Mouse (Mus musculus): ENCODE measurements around the gene H2-K1. TPM values are rescaled to one million over a fixed set of nuclear protein-coding genes. Genes with fewer than 3 reads are reported as not detected.

Gene H2-K1
- polyA plus RNA-seq (2015; fragmentation: Illumina TruSeq; extraction: RNeasy Lipid Tissue Mini Kit (QIAGEN cat#74804); ENCODE audit: low read depth, low replicate concordance), result 54.0 TPM

GRCm38 (mm10) chr17:34000150-34000537 lies at the start of gene H2-K1:
TSS of gene H2-K1 (minus strand) at chr17:34000347.

DNA sequence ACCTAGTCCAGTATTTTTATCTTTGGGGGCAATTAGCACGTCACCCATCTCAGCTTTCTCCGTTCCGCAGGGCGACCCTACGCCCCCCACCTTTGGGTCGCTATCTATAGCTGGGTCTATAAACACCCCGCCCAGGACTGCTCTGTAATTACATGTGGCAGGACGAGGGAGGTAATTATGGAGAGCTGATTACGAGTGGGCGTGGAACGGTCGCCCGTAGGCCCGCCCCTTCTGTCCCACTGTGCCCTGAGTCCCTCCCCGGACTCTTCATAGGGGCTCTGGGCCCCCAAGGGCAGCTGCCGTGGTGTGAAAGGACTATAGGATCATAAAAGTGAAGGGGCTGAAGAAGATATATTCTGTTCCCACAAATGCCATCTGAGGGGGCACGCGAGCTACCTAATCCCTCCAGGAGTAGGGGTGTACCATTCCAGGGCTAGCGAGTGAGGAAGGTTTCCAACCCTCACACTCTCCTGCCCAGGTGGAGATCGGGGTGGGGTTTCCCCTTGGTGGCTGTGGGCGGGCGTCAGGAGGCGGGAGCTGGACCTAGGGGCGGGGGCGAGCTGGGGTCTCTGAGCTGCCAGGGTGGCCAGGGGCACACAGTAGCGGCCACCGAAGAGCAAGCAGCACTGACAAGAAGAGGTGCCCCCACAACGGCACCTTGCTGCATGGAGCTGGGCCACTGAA lies 38.9 kb upstream of the H2-K1 start, which contains the start of gene Col11a2:
Gene Col11a2 (plus strand): TSS at position 560 of the 684 bp plus-strand sequence.

GRCm38 (mm10) chr17:34031465-34032173 lies 31.5 kb upstream of the H2-K1 start, which contains the start of the genes Slc39a7 and Rxrb:
TSS of gene Slc39a7 (minus strand) at chr17:34031682.
TSS of gene Rxrb (plus strand) at chr17:34031812.

DNA sequence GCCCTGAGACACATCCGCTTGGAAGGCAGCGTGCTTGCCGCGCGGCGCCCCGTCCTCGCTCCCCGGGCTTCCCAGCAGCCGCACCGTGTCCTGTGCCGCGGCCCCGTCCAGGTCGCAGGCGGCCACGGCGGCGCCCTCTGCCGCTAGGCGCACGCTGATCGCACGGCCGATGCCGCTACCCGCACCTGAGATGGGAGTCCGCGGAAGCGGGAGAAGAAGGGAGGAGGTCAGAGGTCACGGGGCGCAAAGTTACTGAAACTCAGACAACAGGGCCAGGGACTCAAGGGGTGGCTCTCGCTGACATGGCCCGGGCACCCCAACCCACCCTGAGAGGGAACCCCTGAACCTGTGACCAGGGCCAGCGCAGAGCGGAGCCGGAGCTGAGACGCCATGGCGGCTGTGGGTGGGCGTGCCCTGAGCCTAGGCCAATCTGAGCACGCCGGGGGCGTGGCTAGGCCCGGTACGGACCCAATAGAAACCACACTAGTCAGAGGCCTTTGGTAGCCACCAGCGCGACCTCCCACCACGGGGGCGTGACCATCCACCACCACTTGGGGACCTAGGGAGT lies 27.6 kb upstream of the H2-K1 start, which contains the start of gene H2-Ke6:
Gene H2-Ke6 (minus strand): TSS at position 405 of the 568 bp plus-strand sequence.

GRCm38 (mm10) chr17:34024317-34024821 lies 24.2 kb upstream of the H2-K1 start, which contains the start of gene Ring1:
TSS of gene Ring1 (minus strand) at chr17:34024680.

GRCm38 (mm10) chr17:33955555-33956214 lies 44.5 kb downstream of the H2-K1 start, which contains the start of the genes Vps52 and Rps18:
TSS of gene Vps52 (plus strand) at chr17:33955812.
TSS of gene Rps18 (minus strand) at chr17:33956001.

GRCm38 (mm10) chr17:33951021-33951946 lies 48.9 kb downstream of the H2-K1 start, which contains the start of gene B3galt4:
TSS of gene B3galt4 (minus strand) at chr17:33951488.

Other genes starting within 250 kb of the H2-K1 start
- 275 TPM for gene Rab11b, start 239.8 kb downstream of the H2-K1 start, polyA plus RNA-seq (2015; fragmentation: Illumina TruSeq; extraction: RNeasy Lipid Tissue Mini Kit (QIAGEN cat#74804); ENCODE audit: low read depth, low replicate concordance)
- gene Angptl4, start 218.5 kb downstream of the H2-K1 start, polyA plus RNA-seq (2015; fragmentation: Illumina TruSeq; extraction: RNeasy Lipid Tissue Mini Kit (QIAGEN cat#74804); ENCODE audit: low read depth, low replicate concordance), result 4.1 TPM
- 37.8 TPM for gene Kank3, start 189.8 kb downstream of the H2-K1 start, polyA plus RNA-seq (2015; fragmentation: Illumina TruSeq; extraction: RNeasy Lipid Tissue Mini Kit (QIAGEN cat#74804); ENCODE audit: low read depth, low replicate concordance)
- gene Rps28, start 175.8 kb downstream of the H2-K1 start, polyA plus RNA-seq (2015; fragmentation: Illumina TruSeq; extraction: RNeasy Lipid Tissue Mini Kit (QIAGEN cat#74804); ENCODE audit: low read depth, low replicate concordance), result 822 TPM
- 455 TPM for gene Ndufa7, start 175.8 kb downstream of the H2-K1 start, polyA plus RNA-seq (2015; fragmentation: Illumina TruSeq; extraction: RNeasy Lipid Tissue Mini Kit (QIAGEN cat#74804); ENCODE audit: low read depth, low replicate concordance)
- gene Cd320, start 157.3 kb downstream of the H2-K1 start, polyA plus RNA-seq (2015; fragmentation: Illumina TruSeq; extraction: RNeasy Lipid Tissue Mini Kit (QIAGEN cat#74804); ENCODE audit: low read depth, low replicate concordance), result 25.9 TPM
- not detected for gene Gm7029, start 126.5 kb downstream of the H2-K1 start, polyA plus RNA-seq (2015; fragmentation: Illumina TruSeq; extraction: RNeasy Lipid Tissue Mini Kit (QIAGEN cat#74804); ENCODE audit: low read depth, low replicate concordance)
- gene Kifc1, start 109.7 kb downstream of the H2-K1 start, polyA plus RNA-seq (2015; fragmentation: Illumina TruSeq; extraction: RNeasy Lipid Tissue Mini Kit (QIAGEN cat#74804); ENCODE audit: low read depth, low replicate concordance), result 1.2 TPM
- gene Platr17, start 95.2 kb downstream of the H2-K1 start, polyA plus RNA-seq (2015; fragmentation: Illumina TruSeq; extraction: RNeasy Lipid Tissue Mini Kit (QIAGEN cat#74804); ENCODE audit: low read depth, low replicate concordance), result 1.1 TPM
- 20.5 TPM for gene Daxx, start 90.9 kb downstream of the H2-K1 start, polyA plus RNA-seq (2015; fragmentation: Illumina TruSeq; extraction: RNeasy Lipid Tissue Mini Kit (QIAGEN cat#74804); ENCODE audit: low read depth, low replicate concordance)
- 19.5 TPM for gene Tapbp, start 84.4 kb downstream of the H2-K1 start, polyA plus RNA-seq (2015; fragmentation: Illumina TruSeq; extraction: RNeasy Lipid Tissue Mini Kit (QIAGEN cat#74804); ENCODE audit: low read depth, low replicate concordance)
- 25.3 TPM for gene Zbtb22, start 84.4 kb downstream of the H2-K1 start, polyA plus RNA-seq (2015; fragmentation: Illumina TruSeq; extraction: RNeasy Lipid Tissue Mini Kit (QIAGEN cat#74804); ENCODE audit: low read depth, low replicate concordance)
- 73.9 TPM for gene Rgl2, start 70.8 kb downstream of the H2-K1 start, polyA plus RNA-seq (2015; fragmentation: Illumina TruSeq; extraction: RNeasy Lipid Tissue Mini Kit (QIAGEN cat#74804); ENCODE audit: low read depth, low replicate concordance)
- 145 TPM for gene Pfdn6, start 60.0 kb downstream of the H2-K1 start, polyA plus RNA-seq (2015; fragmentation: Illumina TruSeq; extraction: RNeasy Lipid Tissue Mini Kit (QIAGEN cat#74804); ENCODE audit: low read depth, low replicate concordance)
- gene Wdr46, start 59.7 kb downstream of the H2-K1 start, polyA plus RNA-seq (2015; fragmentation: Illumina TruSeq; extraction: RNeasy Lipid Tissue Mini Kit (QIAGEN cat#74804); ENCODE audit: low read depth, low replicate concordance), result 10.6 TPM
- gene B3galt4, start 48.9 kb downstream of the H2-K1 start, polyA plus RNA-seq (2015; fragmentation: Illumina TruSeq; extraction: RNeasy Lipid Tissue Mini Kit (QIAGEN cat#74804); ENCODE audit: low read depth, low replicate concordance), result 6.7 TPM
- 65.0 TPM for gene Vps52, start 44.5 kb downstream of the H2-K1 start, polyA plus RNA-seq (2015; fragmentation: Illumina TruSeq; extraction: RNeasy Lipid Tissue Mini Kit (QIAGEN cat#74804); ENCODE audit: low read depth, low replicate concordance)
- gene Rps18, start 44.3 kb downstream of the H2-K1 start, polyA plus RNA-seq (2015; fragmentation: Illumina TruSeq; extraction: RNeasy Lipid Tissue Mini Kit (QIAGEN cat#74804); ENCODE audit: low read depth, low replicate concordance), result 1,085 TPM
- gene Ring1, start 24.3 kb upstream of the H2-K1 start, polyA plus RNA-seq (2015; fragmentation: Illumina TruSeq; extraction: RNeasy Lipid Tissue Mini Kit (QIAGEN cat#74804); ENCODE audit: low read depth, low replicate concordance), result 43.2 TPM
- 71.2 TPM for gene H2-Ke6, start 27.7 kb upstream of the H2-K1 start, polyA plus RNA-seq (2015; fragmentation: Illumina TruSeq; extraction: RNeasy Lipid Tissue Mini Kit (QIAGEN cat#74804); ENCODE audit: low read depth, low replicate concordance)
- gene Slc39a7, start 31.3 kb upstream of the H2-K1 start, polyA plus RNA-seq (2015; fragmentation: Illumina TruSeq; extraction: RNeasy Lipid Tissue Mini Kit (QIAGEN cat#74804); ENCODE audit: low read depth, low replicate concordance), result 90.9 TPM
- 71.9 TPM for gene Rxrb, start 31.5 kb upstream of the H2-K1 start, polyA plus RNA-seq (2015; fragmentation: Illumina TruSeq; extraction: RNeasy Lipid Tissue Mini Kit (QIAGEN cat#74804); ENCODE audit: low read depth, low replicate concordance)
- 8.4 TPM for gene Col11a2, start 39.1 kb upstream of the H2-K1 start, polyA plus RNA-seq (2015; fragmentation: Illumina TruSeq; extraction: RNeasy Lipid Tissue Mini Kit (QIAGEN cat#74804); ENCODE audit: low read depth, low replicate concordance)
- 1.2 TPM for gene H2-Oa, start 92.0 kb upstream of the H2-K1 start, polyA plus RNA-seq (2015; fragmentation: Illumina TruSeq; extraction: RNeasy Lipid Tissue Mini Kit (QIAGEN cat#74804); ENCODE audit: low read depth, low replicate concordance)
- gene H2-DMa, start 119.2 kb upstream of the H2-K1 start, polyA plus RNA-seq (2015; fragmentation: Illumina TruSeq; extraction: RNeasy Lipid Tissue Mini Kit (QIAGEN cat#74804); ENCODE audit: low read depth, low replicate concordance), result 15.6 TPM
- gene Brd2, start 122.3 kb upstream of the H2-K1 start, polyA plus RNA-seq (2015; fragmentation: Illumina TruSeq; extraction: RNeasy Lipid Tissue Mini Kit (QIAGEN cat#74804); ENCODE audit: low read depth, low replicate concordance), result 127 TPM
- gene H2-DMb2, start 143.0 kb upstream of the H2-K1 start, polyA plus RNA-seq (2015; fragmentation: Illumina TruSeq; extraction: RNeasy Lipid Tissue Mini Kit (QIAGEN cat#74804); ENCODE audit: low read depth, low replicate concordance), result 0.57 TPM
- gene H2-DMb1, start 152.7 kb upstream of the H2-K1 start, polyA plus RNA-seq (2015; fragmentation: Illumina TruSeq; extraction: RNeasy Lipid Tissue Mini Kit (QIAGEN cat#74804); ENCODE audit: low read depth, low replicate concordance), result 2.6 TPM
- 2.1 TPM for gene Tap1, start 187.2 kb upstream of the H2-K1 start, polyA plus RNA-seq (2015; fragmentation: Illumina TruSeq; extraction: RNeasy Lipid Tissue Mini Kit (QIAGEN cat#74804); ENCODE audit: low read depth, low replicate concordance)
- gene Psmb9, start 187.4 kb upstream of the H2-K1 start, polyA plus RNA-seq (2015; fragmentation: Illumina TruSeq; extraction: RNeasy Lipid Tissue Mini Kit (QIAGEN cat#74804); ENCODE audit: low read depth, low replicate concordance), result 3.4 TPM
- gene Psmb8, start 197.4 kb upstream of the H2-K1 start, polyA plus RNA-seq (2015; fragmentation: Illumina TruSeq; extraction: RNeasy Lipid Tissue Mini Kit (QIAGEN cat#74804); ENCODE audit: low read depth, low replicate concordance), result 7.5 TPM
- gene Tap2, start 203.2 kb upstream of the H2-K1 start, polyA plus RNA-seq (2015; fragmentation: Illumina TruSeq; extraction: RNeasy Lipid Tissue Mini Kit (QIAGEN cat#74804); ENCODE audit: low read depth, low replicate concordance), result 5.0 TPM
- gene H2-Ob, start 238.6 kb upstream of the H2-K1 start, polyA plus RNA-seq (2015; fragmentation: Illumina TruSeq; extraction: RNeasy Lipid Tissue Mini Kit (QIAGEN cat#74804); ENCODE audit: low read depth, low replicate concordance), result 1.2 TPM

Data from brain, adult 10 weeks (tissue).